Mouse (Mus musculus) midbrain, postnatal 0 days (tissue): ENCODE measurements at regions not wholly inside any gene's neighbourhood (a gene's known extent, or its start where the extent isn't known, plus 50 kb on each side); places are given as distances from the start of the nearest gene placed in this dataset.

Experiments used
- ATAC-seq: fragments of 200-750 bp; cut with Nextera tagmentation; 2 replicates; pipeline ENCODE4 v1.8.0; 2017; ENCODE audit warnings: moderate number of reproducible peaks, mild to moderate bottlenecking, moderate TSS enrichment, moderate library complexity; ENCODE audit not compliant: low FRiP score
- DNase-seq: peaks from one replicate; pipeline ENCODE4 v3.0.0-alpha.2; 2015; ENCODE audit warnings: low spot score
- H3K27ac ChIP-seq: fragments of 300-500 bp; sonication (generic); 2 replicates; pipeline ENCODE4 v1.5.1; 2014; ENCODE audit warnings: low read depth, mild to moderate bottlenecking, low read length, mixed read lengths
- H3K27me3 ChIP-seq: fragments of 300-500 bp; sonication (generic); 2 replicates; pipeline ENCODE4 v1.6.1; 2014; ENCODE audit warnings: low read length, control low read depth, mixed read lengths; ENCODE audit not compliant: insufficient read depth
- H3K36me3 ChIP-seq: fragments of 300-500 bp; sonication (generic); 2 replicates; pipeline ENCODE4 v1.6.1; 2014; ENCODE audit warnings: low read length, control low read depth, mixed read lengths; ENCODE audit not compliant: insufficient read depth
- H3K4me1 ChIP-seq: fragments of 300-500 bp; sonication (generic); 2 replicates; pipeline ENCODE4 v1.6.1; 2014; ENCODE audit warnings: mild to moderate bottlenecking, control low read depth, antibody characterized with exemption, low read length, mixed read lengths; ENCODE audit not compliant: insufficient read depth
- H3K4me2 ChIP-seq: fragments of 300-500 bp; sonication (generic); 2 replicates; pipeline ENCODE4 v1.6.1; 2014; ENCODE audit warnings: low read depth, mild to moderate bottlenecking, low read length, mixed read lengths; ENCODE audit not compliant: poor library complexity, severe bottlenecking
- H3K4me3 ChIP-seq: fragments of 300-500 bp; sonication (generic); 2 replicates; pipeline ENCODE4 v1.5.1; 2014; ENCODE audit warnings: low read depth, mild to moderate bottlenecking, low read length, moderate library complexity
- H3K9ac ChIP-seq: fragments of 300-500 bp; sonication (generic); replicated peaks from 2 replicates; pipeline ENCODE4 v1.6.1; 2014; ENCODE audit warnings: mild to moderate bottlenecking, low read length, moderate library complexity, mixed read lengths; ENCODE audit not compliant: poor library complexity, severe bottlenecking
- H3K9me3 ChIP-seq: fragments of 300-500 bp; sonication (generic); 2 replicates; pipeline ENCODE4 v1.6.1; 2016; ENCODE audit warnings: low read length, control low read depth
- CTCF ChIP-seq: IDR thresholded peaks from 2 replicates; pipeline ENCODE4 v1.5.1; 2016; ENCODE audit warnings: antibody characterized with exemption, mild to moderate bottlenecking
- WGBS: fragments of 180-500 bp; shearing (Covaris S2); extraction: QIAGEN DNeasy Blood & Tissue Kit; methylation state at CpG from one replicate; pipeline ENCODE4 v1.1.7; 2014; 5-methylcytosine and 5-hydroxymethylcytosine counted together

DNA sequence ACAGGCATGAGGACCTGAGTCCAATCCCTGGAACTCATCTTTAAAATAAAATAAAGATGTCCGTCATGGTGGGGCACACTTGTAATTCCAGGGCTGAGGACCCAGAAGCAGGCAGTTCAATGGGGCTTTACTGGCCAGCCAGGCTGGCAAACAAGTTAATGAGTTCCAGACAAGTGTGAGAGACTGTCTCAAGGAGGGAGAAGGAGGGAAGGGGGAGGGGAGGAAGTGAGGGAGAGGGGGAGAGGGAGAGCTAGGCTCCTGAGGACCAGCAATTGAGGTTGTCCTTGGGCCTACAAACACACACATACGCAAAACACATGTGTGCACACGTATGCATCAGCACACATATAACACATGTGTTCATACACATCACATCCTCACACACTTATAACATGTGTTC, 149.2 kb downstream of the Tmem132e start:
- 88% methylated on average over 3 of the region's 3 CpGs for WGBS
- no peaks in the 10 kb centered on the region for H3K27me3 ChIP-seq
- TF ChIP-seq CTCF, result no peak

DNA sequence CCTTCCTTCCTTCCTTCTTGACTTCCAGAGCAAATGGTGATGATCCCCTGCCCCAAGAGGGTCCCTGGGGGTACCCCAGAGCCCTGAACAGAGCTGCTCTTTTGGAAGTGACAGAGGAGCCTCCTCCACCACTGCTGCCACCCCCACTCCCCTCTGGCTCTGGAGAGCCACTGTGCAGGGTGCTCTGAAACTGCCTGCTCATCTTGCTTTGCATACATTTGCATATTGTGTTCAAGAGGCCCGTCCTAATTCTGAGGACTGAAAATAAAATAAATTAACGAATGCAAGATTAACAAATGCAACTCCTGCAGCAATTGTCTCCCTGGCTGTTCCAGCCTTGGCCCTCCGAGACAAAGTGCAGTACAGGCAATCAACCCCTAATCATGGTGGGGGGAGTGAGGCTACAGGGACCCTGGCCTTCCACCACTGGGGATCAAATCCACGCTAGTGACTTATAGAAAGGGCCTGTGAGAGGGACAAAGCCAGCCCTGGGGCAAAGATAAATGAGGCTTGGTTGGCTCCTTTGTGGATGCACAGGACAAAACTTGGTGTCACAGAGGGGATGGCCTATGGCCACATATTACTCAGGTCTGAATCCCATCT, 134.6 kb downstream of the Tmem132e start:
- no peak overlapping the region for H3K9ac ChIP-seq
- no peak for TF ChIP-seq CTCF
- ATAC-seq (no peak), DNase-seq (no peak)
- H3K36me3 ChIP-seq, result no peaks in the 10 kb centered on the region
- no peaks in the 10 kb centered on the region for H3K9me3 ChIP-seq
- WGBS, result 22% methylated on average over 4 of the region's 4 CpGs
- H3K4me1 ChIP-seq, result peaks cover 8% of the 10 kb centered on the region
- H3K27me3 ChIP-seq, result no peaks in the 10 kb centered on the region
- H3K27ac ChIP-seq, result no peak overlapping the region; the same call in 1 of the 2 replicates
- H3K4me2 ChIP-seq, result no peak overlapping the region
- H3K4me3 ChIP-seq, result no peak overlapping the region

More for the DNA sequence above, 149.2 kb downstream of the Tmem132e start:
- no peak for DNase-seq
- Histone ChIP-seq H3K4me2 (no peak overlapping the region), H3K36me3 (no peaks in the 10 kb centered on the region), H3K9me3 (no peaks in the 10 kb centered on the region), H3K4me1 (no peaks in the 10 kb centered on the region), H3K27ac (no peak overlapping the region), H3K4me3 (no peak overlapping the region), H3K9ac (no peak overlapping the region)
- no peak for ATAC-seq

DNA sequence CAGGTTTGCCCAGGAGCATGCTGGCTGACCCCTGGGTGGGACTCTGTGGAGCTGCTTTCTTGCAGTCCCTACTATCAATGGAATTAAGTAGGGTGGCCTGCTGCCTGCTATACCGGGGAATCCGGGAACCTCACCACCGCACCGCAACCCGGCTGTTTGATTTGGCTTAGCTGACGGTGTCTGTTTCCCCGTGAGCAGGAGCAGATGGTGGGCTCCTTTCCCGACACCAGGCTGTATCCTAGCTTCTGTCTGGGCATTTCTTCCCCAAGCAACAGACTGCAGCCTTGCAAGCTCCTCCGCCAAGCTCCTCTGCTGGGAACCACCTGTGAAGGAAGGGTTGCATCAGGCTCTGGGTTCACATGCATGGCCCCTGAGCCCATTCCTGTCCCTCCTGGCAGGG, 132.7 kb downstream of the Tmem132e start:
- ATAC-seq, result no peak
- DNase-seq, result peak; percentile 72
- 47% methylated on average over 9 of the region's 9 CpGs for WGBS
- no peaks in the 10 kb centered on the region for H3K36me3 ChIP-seq
- H3K4me1 ChIP-seq, result peaks cover 8% of the 10 kb centered on the region
- no peaks in the 10 kb centered on the region for H3K9me3 ChIP-seq
- no peaks in the 10 kb centered on the region for H3K27me3 ChIP-seq
- H3K4me3 ChIP-seq, result no peak overlapping the region
- H3K27ac ChIP-seq, result no peak overlapping the region
- no peak for TF ChIP-seq CTCF
- no peak overlapping the region for H3K4me2 ChIP-seq
- no peak overlapping the region for H3K9ac ChIP-seq

DNA sequence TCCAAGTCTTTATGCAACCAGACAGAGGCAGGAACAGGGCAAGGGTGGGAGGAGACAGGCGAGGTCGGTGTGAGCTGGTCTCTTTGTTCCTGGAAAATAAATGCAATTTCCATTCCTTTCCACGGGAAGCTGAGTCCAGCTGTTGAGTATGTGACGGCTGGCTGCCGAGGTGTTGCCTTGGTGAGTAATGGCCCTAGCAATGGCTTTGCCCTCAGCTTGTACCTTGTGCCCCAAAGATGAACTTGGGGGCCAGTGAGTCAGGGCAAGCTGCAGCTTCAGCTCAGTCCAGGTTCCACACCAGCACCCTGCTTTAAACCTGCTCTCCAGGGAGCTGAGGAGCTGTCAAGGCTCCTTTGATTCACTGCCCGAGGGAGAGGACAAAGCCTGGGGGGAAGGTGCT, 130.0 kb downstream of the Tmem132e start:
- no peaks in the 10 kb centered on the region for H3K27me3 ChIP-seq
- WGBS, result 24% methylated on average over 6 of the region's 6 CpGs
- H3K36me3 ChIP-seq, result no peaks in the 10 kb centered on the region
- no peak for TF ChIP-seq CTCF
- no peak overlapping the region for H3K4me2 ChIP-seq
- peaks cover 2% of the 10 kb centered on the region for H3K4me1 ChIP-seq
- H3K9ac ChIP-seq, result no peak overlapping the region
- DNase-seq, result no peak
- H3K27ac ChIP-seq, result no peak overlapping the region
- no peak for ATAC-seq
- H3K9me3 ChIP-seq, result no peaks in the 10 kb centered on the region
- no peak overlapping the region for H3K4me3 ChIP-seq

DNA sequence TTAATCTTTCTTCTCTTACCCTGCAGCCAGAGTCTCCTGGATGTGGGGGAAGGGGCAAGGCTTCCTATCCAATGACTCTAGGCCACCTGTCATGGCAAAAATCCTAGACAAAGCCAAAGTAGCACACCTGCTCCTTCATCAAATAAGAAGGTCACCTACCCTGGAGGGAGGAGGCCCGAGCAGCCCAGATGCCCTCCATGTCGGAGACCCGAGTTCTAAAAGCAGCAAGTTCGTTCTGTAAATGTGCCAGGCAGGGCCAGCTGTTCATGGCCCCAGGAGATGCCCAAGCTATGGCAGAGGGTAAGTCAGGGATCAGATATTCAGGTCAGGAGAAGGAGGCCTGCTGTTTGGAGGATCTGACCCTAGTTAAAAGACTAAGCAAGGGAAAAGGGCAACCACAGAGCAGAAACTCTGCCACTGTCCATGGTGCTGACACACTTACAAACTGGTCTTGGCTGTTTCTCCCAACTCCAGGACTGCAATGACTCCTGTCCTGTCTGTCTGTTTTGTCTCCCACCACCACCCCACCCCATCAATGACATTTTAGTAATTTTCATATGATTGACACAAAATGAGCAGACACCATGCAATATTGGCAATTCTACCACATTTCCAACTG, 125.9 kb downstream of the Tmem132e start:
- Histone ChIP-seq H3K27me3 (no peaks in the 10 kb centered on the region), H3K4me2 (no peak overlapping the region), H3K4me3 (no peak overlapping the region), H3K27ac (no peak overlapping the region), H3K4me1 (no peaks in the 10 kb centered on the region), H3K36me3 (no peaks in the 10 kb centered on the region), H3K9ac (no peak overlapping the region), H3K9me3 (no peaks in the 10 kb centered on the region)
- no peak for TF ChIP-seq CTCF
- WGBS, result 86% methylated on average over 4 of the region's 4 CpGs
- no peak for DNase-seq
- ATAC-seq, result no peak

DNA sequence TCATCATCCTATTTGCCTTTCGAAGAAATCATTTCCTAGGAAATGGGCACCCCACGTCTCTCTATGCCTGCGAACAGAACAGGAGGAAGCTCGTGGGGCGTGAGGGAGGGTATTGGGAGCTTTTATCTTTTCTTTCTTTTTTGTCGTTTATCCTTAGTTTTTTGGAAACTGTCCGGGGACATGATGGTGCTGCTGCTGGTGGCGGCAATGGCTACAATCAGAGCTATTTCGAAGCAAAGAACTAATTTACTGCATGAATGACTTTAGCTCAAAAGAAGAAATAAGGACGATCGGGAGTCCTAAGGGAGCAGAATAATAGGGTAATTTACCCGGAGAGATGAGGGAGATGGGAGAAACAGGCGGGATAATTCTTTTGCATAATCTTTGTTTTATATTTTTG, 119.9 kb downstream of the Tmem132e start:
- Histone ChIP-seq H3K4me1 (peaks cover 2% of the 10 kb centered on the region; the same call in 1 of the 2 replicates), H3K9ac (0 out of 2 replicates have a peak overlapping the region, but pooled peaks have one; percentile 24), H3K4me2 (peak overlapping the region; percentile 30), H3K27me3 (no peaks in the 10 kb centered on the region), H3K4me3 (peak overlapping the region; percentile 11; the same call in 1 of the 2 replicates), H3K27ac (no peak overlapping the region), H3K36me3 (no peaks in the 10 kb centered on the region), H3K9me3 (no peaks in the 10 kb centered on the region)
- no peak for TF ChIP-seq CTCF
- WGBS, result 12% methylated on average over 13 of the region's 13 CpGs
- no peak for ATAC-seq
- DNase-seq, result no peak
